Mouse (Mus musculus): ENCODE measurements at regions not wholly inside any gene's neighbourhood (a gene's known extent, or its start where the extent isn't known, plus 50 kb on each side); places are given as distances from the start of the nearest gene placed in this dataset.

GRCm38 (mm10) chr1:33042424-33042823 lies 495.3 kb upstream of the Gm5415 start:
- DNase-seq, result no peak

- no peak for DNase-seq
Observed at GRCm38 (mm10) chr1:33040740-33041139, 493.6 kb upstream of the Gm5415 start.

GRCm38 (mm10) chr1:33031991-33032390 lies 484.9 kb upstream of the Gm5415 start:
- DNase-seq, result no peak

- no peak for DNase-seq
Observed at GRCm38 (mm10) chr1:33026683-33027415, 479.8 kb upstream of the Gm5415 start.

- no peak for DNase-seq
Observed at GRCm38 (mm10) chr1:33025379-33025778, 478.3 kb upstream of the Gm5415 start.

- DNase-seq, result no peak
Observed at GRCm38 (mm10) chr1:33022852-33023251, 475.8 kb upstream of the Gm5415 start.

- no peak for DNase-seq
Observed at GRCm38 (mm10) chr1:33003992-33004391, 456.9 kb upstream of the Gm5415 start.

GRCm38 (mm10) chr1:32964957-32965356 lies 417.9 kb upstream of the Gm5415 start:
- no peak for DNase-seq

- DNase-seq, result no peak
Observed at GRCm38 (mm10) chr1:32959316-32959715, 412.2 kb upstream of the Gm5415 start.

GRCm38 (mm10) chr1:32946254-32946653 lies 399.2 kb upstream of the Gm5415 start:
- DNase-seq, result no peak

- no peak for DNase-seq
Observed at GRCm38 (mm10) chr1:32930381-32930780, 383.3 kb upstream of the Gm5415 start.

GRCm38 (mm10) chr1:32902437-32902836 lies 355.3 kb upstream of the Gm5415 start:
- DNase-seq, result no peak

- DNase-seq, result no peak
Observed at GRCm38 (mm10) chr1:32887728-32888127, 340.6 kb upstream of the Gm5415 start.

- no peak for DNase-seq
Observed at GRCm38 (mm10) chr1:32872920-32873319, 325.8 kb upstream of the Gm5415 start.

- DNase-seq, result no peak
Observed at GRCm38 (mm10) chr1:32866111-32866510, 319.0 kb upstream of the Gm5415 start.

- no peak for DNase-seq
Observed at GRCm38 (mm10) chr1:32858040-32858439, 310.9 kb upstream of the Gm5415 start.
